ENCODE assay signal across 25 mouse cellular contexts in genomic region chr17:27790976-27791375, GRCm38 (mm10). TPM values are rescaled to one million over a fixed set of nuclear protein-coding genes. Genes with fewer than 3 reads are reported as not detected.
A peak's percentile ranks its signal among the peaks of the same experiment; 100 is the strongest.
DNase-seq lines count a peak whose midpoint lies in the region; ATAC-seq and TF ChIP-seq lines count a peak whose summit lies in the region.
"Had no signal": no experiment of that assay in that cellular context is flagged by ENCODE, and none has a peak within 500 bp of the region (broad histone marks: within the 10 kb centered on the region; RNA-seq: fewer than 3 reads in every experiment).

No protein-coding gene starts in this region.

- intact Hi-C loops in heart, postnatal 14 days (cut with DNase I), result no loop called here

- peak overlapping the region; percentile 71 for H3K27ac ChIP-seq in intestine, postnatal 0 days (ENCODE audit: low read depth, low read length)
- no peak overlapping the region for H3K27ac ChIP-seq in intestine, embryonic 15.5 days
- H3K27ac ChIP-seq in liver, adult 2 months (replicated peaks; ENCODE audit: insufficient read depth, low read depth, low read length), result peak overlapping the region; percentile 93
- H3K27ac ChIP-seq in liver, embryonic 11.5 days (ENCODE audit: low read depth, low read length), result no peak overlapping the region
- H3K27ac ChIP-seq in bone marrow macrophage, adult 2 months (ENCODE audit: insufficient read depth, low read depth, low read length), result peak overlapping the region; percentile 30
- H3K27ac ChIP-seq in macrophage, result peak overlapping the region; percentile 60
- H3K27ac ChIP-seq: embryonic facial prominence, embryonic 13.5 days; forebrain, embryonic 12.5 days; heart, embryonic 10.5 days; hindbrain, embryonic 13.5 days; hindbrain, postnatal 0 days had no signal

- no peak overlapping the region; the same call in 1 of the 2 replicates for H3K9ac ChIP-seq in intestine, postnatal 0 days (ENCODE audit: low read depth, low read length)
- no peak overlapping the region for H3K9ac ChIP-seq in intestine, embryonic 15.5 days
- H3K9ac ChIP-seq in liver, adult 2 months (ENCODE audit: low read depth, low read length), result peak overlapping the region; percentile 15; the same call in 1 of the 2 replicates
- no peak overlapping the region for H3K9ac ChIP-seq in liver, embryonic 11.5 days (ENCODE audit: low read depth, low read length)
- H3K9ac ChIP-seq: embryonic facial prominence, embryonic 13.5 days; forebrain, embryonic 12.5 days; hindbrain, embryonic 13.5 days had no signal

- no peak for ATAC-seq in intestine, postnatal 0 days
- ATAC-seq in intestine, embryonic 15.5 days, result no peak
- ATAC-seq in liver, embryonic 11.5 days (replicated peaks; ENCODE audit: low FRiP score), result no peak
- ATAC-seq: activated CD4-positive, CD25-positive, alpha-beta regulatory T cell, adult 4 months; forebrain, embryonic 16.5 days; hindbrain, postnatal 0 days; Patski had no signal

- H3K27me3 ChIP-seq in intestine, postnatal 0 days (replicated peaks; ENCODE audit: control insufficient read depth, insufficient read depth, low read length), result no peaks in the 10 kb centered on the region
- H3K27me3 ChIP-seq in intestine, embryonic 15.5 days (replicated peaks), result no peaks in the 10 kb centered on the region
- no peaks in the 10 kb centered on the region for H3K27me3 ChIP-seq in liver, adult 2 months (ENCODE audit: control insufficient read depth, insufficient read depth, low read length)
- no peaks in the 10 kb centered on the region for H3K27me3 ChIP-seq in liver, embryonic 11.5 days (replicated peaks; ENCODE audit: control insufficient read depth, insufficient read depth, low read length)
- H3K27me3 ChIP-seq: CH12.LX; embryonic facial prominence, embryonic 13.5 days; forebrain, embryonic 12.5 days; hindbrain, embryonic 13.5 days; Patski had no signal

- H3K4me2 ChIP-seq in intestine, postnatal 0 days (replicated peaks; ENCODE audit: low read depth), result no peak overlapping the region
- no peak overlapping the region for H3K4me2 ChIP-seq in intestine, embryonic 15.5 days (replicated peaks)
- no peak overlapping the region for H3K4me2 ChIP-seq in liver, embryonic 11.5 days
- H3K4me2 ChIP-seq: embryonic facial prominence, embryonic 13.5 days; forebrain, embryonic 12.5 days; hindbrain, embryonic 13.5 days had no signal

- H3K4me1 ChIP-seq in intestine, postnatal 0 days (replicated peaks; ENCODE audit: control insufficient read depth, insufficient read depth, low read length), result peaks cover 6% of the 10 kb centered on the region; the same call in 1 of the 2 replicates
- 0 out of 2 replicates have a peak, but pooled peaks cover 1% of the 10 kb centered on the region for H3K4me1 ChIP-seq in intestine, embryonic 15.5 days (replicated peaks)
- H3K4me1 ChIP-seq in liver, adult 2 months (ENCODE audit: control insufficient read depth, insufficient read depth, low read length), result peaks cover 52% of the 10 kb centered on the region
- no peaks in the 10 kb centered on the region for H3K4me1 ChIP-seq in liver, embryonic 11.5 days (replicated peaks; ENCODE audit: control insufficient read depth, insufficient read depth, low read length)
- H3K4me1 ChIP-seq in bone marrow macrophage, adult 2 months (ENCODE audit: control insufficient read depth, insufficient read depth, low read length), result peaks cover 30% of the 10 kb centered on the region

- no peak for TF ChIP-seq POLR2A in liver, adult 2 months (IDR thresholded peaks at IDR 0.05; ENCODE audit: extremely low read depth, insufficient read depth, low read length)
- no peak for TF ChIP-seq POLR2A in bone marrow macrophage, adult 2 months (IDR thresholded peaks at IDR 0.05; ENCODE audit: borderline replicate concordance, low read depth, low read length)

- no peak for DNase-seq in liver, adult 2 months (ENCODE audit: extremely low read depth, low read depth, low spot score)
- no peak for DNase-seq in liver, embryonic 11.5 days (ENCODE audit: low spot score)
- no peak for DNase-seq in layer of hippocampus, adult 9-10 months (ENCODE audit: low spot score)
- no peak for DNase-seq in heart, postnatal 14 days
- DNase-seq: adrenal gland, adult 2 months; adrenal gland, postnatal 25 days; cerebellum, adult 11-12 months; cerebellum, adult 9-11 months; cerebellum, postnatal 36 days; gastrocnemius, postnatal 10 days; heart, adult 18-20 months; heart, postnatal 10 days had no signal

- no peak overlapping the region for H3K4me3 ChIP-seq in intestine, postnatal 0 days (ENCODE audit: low read depth, low read length)
- H3K4me3 ChIP-seq in intestine, embryonic 15.5 days (replicated peaks), result no peak overlapping the region
- no peak overlapping the region for H3K4me3 ChIP-seq in liver, adult 2 months (ENCODE audit: insufficient read depth, low read depth, low read length)
- no peak overlapping the region for H3K4me3 ChIP-seq in liver, embryonic 11.5 days (ENCODE audit: low read depth, low read length)
- no peak overlapping the region for H3K4me3 ChIP-seq in bone marrow macrophage, adult 2 months (ENCODE audit: insufficient read depth, low read length)
- H3K4me3 ChIP-seq in macrophage (ENCODE audit: inconsistent target), result no peak overlapping the region
- H3K4me3 ChIP-seq: embryonic facial prominence, embryonic 13.5 days; forebrain, embryonic 12.5 days; heart, embryonic 10.5 days; hindbrain, embryonic 13.5 days had no signal

- peaks cover 59% of the 10 kb centered on the region for H3K79me2 ChIP-seq in liver, adult 2 months (ENCODE audit: control insufficient read depth, insufficient read depth, low read length)
- peaks cover 98% of the 10 kb centered on the region for H3K79me2 ChIP-seq in macrophage (ENCODE audit: inconsistent target)

- H3K9me3 ChIP-seq in intestine, postnatal 0 days (ENCODE audit: control insufficient read depth), result no peaks in the 10 kb centered on the region
- H3K9me3 ChIP-seq in intestine, embryonic 15.5 days, result no peaks in the 10 kb centered on the region
- H3K9me3 ChIP-seq in liver, embryonic 11.5 days (ENCODE audit: control insufficient read depth, low read length), result no peaks in the 10 kb centered on the region
- H3K9me3 ChIP-seq: embryonic facial prominence, embryonic 13.5 days; forebrain, embryonic 12.5 days; heart, embryonic 10.5 days; hindbrain, embryonic 13.5 days had no signal

- 85% methylated on average over 2 of the region's 2 CpGs for WGBS in intestine, postnatal 0 days
- WGBS in intestine, embryonic 15.5 days, result 82% methylated on average over 2 of the region's 2 CpGs
- 85% methylated on average over 2 of the region's 2 CpGs for WGBS in liver, adult 2 months
- WGBS in liver, embryonic 11.5 days, result 82% methylated on average over 2 of the region's 2 CpGs
- 100% methylated on average over 2 of the region's 2 CpGs for WGBS in macrophage (ENCODE audit: missing documents)

- H3K36me3 ChIP-seq in intestine, postnatal 0 days (ENCODE audit: control insufficient read depth, insufficient read depth), result peaks cover 4% of the 10 kb centered on the region; the same call in 1 of the 2 replicates
- peaks cover 3% of the 10 kb centered on the region; the same call in 1 of the 2 replicates for H3K36me3 ChIP-seq in intestine, embryonic 15.5 days
- H3K36me3 ChIP-seq in liver, adult 2 months (ENCODE audit: control insufficient read depth, insufficient read depth, low read length), result no peaks in the 10 kb centered on the region
- H3K36me3 ChIP-seq in liver, embryonic 11.5 days (ENCODE audit: control insufficient read depth, insufficient read depth, low read length), result peaks cover under 1% of the 10 kb centered on the region; the same call in 1 of the 2 replicates
- H3K36me3 ChIP-seq in macrophage (ENCODE audit: inconsistent target), result peaks cover 5% of the 10 kb centered on the region

- TF ChIP-seq CTCF in intestine, postnatal 0 days (IDR thresholded peaks at IDR 0.05; ENCODE audit: low read depth), result peak; percentile 20; the same call in 1 of the 2 replicates
- TF ChIP-seq CTCF in liver, adult 2 months (IDR thresholded peaks at IDR 0.05; ENCODE audit: low read depth, low read length), result no peak
- no peak for TF ChIP-seq CTCF in bone marrow macrophage, adult 2 months (IDR thresholded peaks at IDR 0.05; ENCODE audit: low read depth, low read length)

RNA-seq across cellular contexts. Expression of gene D17Wsu92e, which starts 29.5 kb away (rescaled TPM):
- 27.4 and 29.5 TPM in 2 replicates for polyA plus RNA-seq in intestine, postnatal 0 days (2015; fragmentation: Nextera tagmentation; extraction: Ambion mirVana)
- polyA plus RNA-seq in intestine, embryonic 15.5 days (2015; fragmentation: Nextera tagmentation; extraction: Ambion mirVana), result 19.0 and 22.1 TPM in 2 replicates
- total RNA-seq in liver, adult 2 months (2014; rRNA removed), result 93.0 and 117 TPM in 2 replicates
- 159 and 178 TPM in 2 replicates for polyA plus RNA-seq in liver, adult 2 months (2012; rRNA removed)
- polyA plus RNA-seq in liver, embryonic 11.5 days (2014; fragmentation: Nextera tagmentation; extraction: Ambion mirVana), result 19.2 and 22.7 TPM in 2 replicates
- 75.8 and 81.8 TPM in 2 replicates for polyA plus RNA-seq in bone marrow macrophage, adult 2 months (2012; ENCODE audit: insufficient read depth, insufficient read length, missing spikeins)
- total RNA-seq in macrophage (2018; cell fraction: chromatin; rRNA removed), result 100 to 1,000 TPM in 20 of 26 experiments, 10 to 100 TPM in 6; 40.2 to 258 (median 128) TPM
- total RNA-seq in macrophage (2018; cell fraction: cytosol; rRNA removed), result 100 to 1,000 TPM in 25 of 26 experiments, 10 to 100 TPM in 1; 97.7 to 203 (median 138) TPM
- total RNA-seq in macrophage (2018; cell fraction: nucleus; rRNA removed), result 100 to 1,000 TPM in 21 of 26 experiments, 10 to 100 TPM in 5; 64.2 to 259 (median 158) TPM
- 79.5 to 101 TPM (median 86.2 TPM) in 3 replicates for polyA plus RNA-seq in macrophage (2018)
- total RNA-seq in heart, postnatal 14 days (2021), result 100 to 1,000 TPM; 114 to 117 TPM

RNA-seq across cellular contexts. Expression of gene Snrpc, which starts 47.0 kb away (rescaled TPM):
- 156 and 160 TPM in 2 replicates for polyA plus RNA-seq in intestine, postnatal 0 days (2015; fragmentation: Nextera tagmentation; extraction: Ambion mirVana)
- 250 and 266 TPM in 2 replicates for polyA plus RNA-seq in intestine, embryonic 15.5 days (2015; fragmentation: Nextera tagmentation; extraction: Ambion mirVana)
- 24.4 and 27.1 TPM in 2 replicates for total RNA-seq in liver, adult 2 months (2014; rRNA removed)
- polyA plus RNA-seq in liver, adult 2 months (2012; rRNA removed), result 42.2 and 49.6 TPM in 2 replicates
- 305 and 315 TPM in 2 replicates for polyA plus RNA-seq in liver, embryonic 11.5 days (2014; fragmentation: Nextera tagmentation; extraction: Ambion mirVana)
- polyA plus RNA-seq in bone marrow macrophage, adult 2 months (2012; ENCODE audit: insufficient read depth, insufficient read length, missing spikeins), result 105 and 113 TPM in 2 replicates
- 10 to 100 TPM in 23 of 26 experiments, 1 to 10 TPM in 3; 7.2 to 35.6 (median 18.9) TPM for total RNA-seq in macrophage (2018; cell fraction: chromatin; rRNA removed)
- total RNA-seq in macrophage (2018; cell fraction: cytosol; rRNA removed), result 100 to 1,000 TPM in 4 of 26 experiments, 10 to 100 TPM in 22; 66.0 to 112 (median 87.7) TPM
- 10 to 100 TPM in 23 of 26 experiments, 1 to 10 TPM in 3; 7.8 to 37.8 (median 25.3) TPM for total RNA-seq in macrophage (2018; cell fraction: nucleus; rRNA removed)
- polyA plus RNA-seq in macrophage (2018), result 84.2 to 113 TPM (median 89.9 TPM) in 3 replicates
- total RNA-seq in heart, postnatal 14 days (2021), result 10 to 100 TPM; 61.8 to 70.0 TPM

Comparison
In these comparisons a context has a peak if more than half of its experiments do, and no peak if none do; other contexts are left out.
1. H3K27ac ChIP-seq: peak in intestine, postnatal 0 days (single experiment), liver, adult 2 months (single experiment), bone marrow macrophage, adult 2 months (single experiment) and macrophage (single experiment); none in intestine, embryonic 15.5 days (single experiment) and liver, embryonic 11.5 days (single experiment).